Mouse (Mus musculus) left cerebral cortex, adult 18-20 months (tissue): Measurements from ENCODE around the gene Ceacam9. TPM values are rescaled to one million over a fixed set of nuclear protein-coding genes. Genes with fewer than 3 reads are reported as not detected.
A peak's percentile ranks its signal among the peaks of the same experiment; 100 is the strongest.

ENCODE experiments used
- DNase-seq, 2 experiments: peaks; one replicate each; pipeline ENCODE4 v3.0.0; 2021 to 2022; ENCODE audit warnings: low spot score in 2 of 2, mixed read lengths in 1 of 2
- total RNA-seq, 2 experiments: library from RNA; stranded (reverse); gene quantifications; 2 replicates each; pipeline ENCODE4 v1.2.3; 2021

The Ceacam9 gene
- total RNA-seq, 2 experiments from 2014 or later: 0.40 TPM; not detected in 1

DNA sequence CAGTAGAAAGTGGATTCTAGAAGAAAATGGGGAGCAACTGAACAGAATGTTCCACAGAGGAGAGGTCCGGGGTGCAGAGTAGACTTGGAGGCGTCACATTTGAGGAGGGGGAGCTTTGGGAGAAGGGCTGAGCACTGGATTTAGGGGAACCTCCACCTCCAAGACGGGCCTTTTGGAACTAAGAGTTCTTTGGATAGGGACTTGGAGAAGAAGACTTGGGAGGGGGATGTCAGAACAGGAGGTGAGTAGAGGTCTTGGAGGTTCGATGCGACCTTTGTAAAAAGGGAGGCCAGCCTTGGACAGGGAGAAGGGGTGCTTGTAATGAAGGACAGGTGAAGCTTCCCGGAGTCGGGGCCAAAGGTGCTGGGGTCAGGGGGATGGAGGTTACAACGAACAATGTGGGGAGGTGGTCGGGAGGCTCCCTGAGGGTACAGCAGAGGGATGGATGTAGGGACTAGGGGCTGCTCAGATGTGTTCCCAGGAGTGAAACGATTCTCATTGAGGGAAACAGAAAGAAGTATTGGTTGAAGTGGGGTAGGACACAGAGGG lies 17.4 kb downstream of the Ceacam9 start:
- no peak for DNase-seq

GRCm38 (mm10) chr7:16745373-16745772 lies 23.6 kb downstream of the Ceacam9 start:
- DNase-seq: no peak

DNA sequence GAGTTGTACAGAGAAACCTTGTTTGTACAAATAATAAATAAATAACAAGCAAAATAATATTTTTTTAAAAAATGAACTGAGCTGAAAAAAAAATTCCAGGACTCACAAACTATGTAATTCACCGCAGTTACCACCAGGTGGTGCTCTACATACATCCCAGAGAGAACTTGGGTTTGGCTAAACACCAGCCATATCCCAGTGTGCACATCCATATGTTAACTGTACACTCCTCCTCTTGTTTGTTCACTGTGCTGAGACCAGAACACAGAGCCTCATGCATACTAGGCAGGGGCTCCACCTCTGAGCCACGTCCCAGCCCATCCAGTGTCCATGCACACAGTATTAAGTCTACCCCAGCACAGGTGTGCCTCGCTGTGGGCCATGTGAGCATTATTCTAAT lies 24.4 kb downstream of the Ceacam9 start:
- peak; percentile 39 to 63 for DNase-seq

DNA sequence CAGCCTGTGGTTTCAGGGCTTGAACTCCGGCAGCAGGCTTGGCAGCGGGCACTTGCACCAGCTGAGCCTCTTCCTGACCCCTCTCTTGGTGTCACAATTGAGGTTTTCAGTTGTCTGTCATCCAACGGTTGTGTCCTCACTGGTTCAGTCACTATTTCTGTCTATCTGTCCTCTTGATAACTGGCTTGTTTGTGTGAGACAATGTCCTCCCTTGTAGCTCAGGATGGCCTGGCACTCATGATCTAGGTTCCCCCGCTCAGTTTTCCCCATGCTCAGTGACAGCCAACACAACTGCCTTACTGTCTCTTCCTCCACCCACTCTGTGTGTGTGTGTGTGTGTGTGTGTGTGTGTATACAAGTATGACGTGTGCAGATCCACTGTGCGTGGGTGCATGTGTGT lies 25.9 kb downstream of the Ceacam9 start:
- no peak for DNase-seq

DNA sequence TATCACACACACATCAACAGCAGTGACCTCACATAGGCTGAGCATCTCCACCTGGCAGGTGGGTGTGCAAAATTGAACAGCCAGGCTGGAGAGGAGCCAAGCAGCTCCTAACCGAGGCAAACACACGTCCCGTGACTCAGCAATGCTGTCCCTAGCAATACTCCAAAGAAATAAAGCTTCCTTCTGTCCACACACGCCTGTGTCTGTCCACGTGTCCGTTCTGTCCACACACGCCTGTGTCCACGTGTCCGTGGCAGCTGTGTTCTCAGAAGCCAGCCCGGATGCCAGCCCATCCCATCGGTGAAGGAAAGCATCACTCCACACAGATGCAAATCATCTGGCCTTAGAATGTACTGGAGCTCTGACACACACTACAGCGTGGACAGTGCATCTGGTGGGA lies 30.3 kb downstream of the Ceacam9 start:
- peak in 1 of 2 experiments; percentile 13 for DNase-seq

- no peak for DNase-seq
These were observed 33.8 kb downstream of the Ceacam9 start for GRCm38 (mm10) chr7:16755362-16756017.

- DNase-seq: no peak
These were observed 37.3 kb downstream of the Ceacam9 start for GRCm38 (mm10) chr7:16758872-16759574.

GRCm38 (mm10) chr7:16760292-16760691 lies 38.6 kb downstream of the Ceacam9 start:
- no peak for DNase-seq

DNA sequence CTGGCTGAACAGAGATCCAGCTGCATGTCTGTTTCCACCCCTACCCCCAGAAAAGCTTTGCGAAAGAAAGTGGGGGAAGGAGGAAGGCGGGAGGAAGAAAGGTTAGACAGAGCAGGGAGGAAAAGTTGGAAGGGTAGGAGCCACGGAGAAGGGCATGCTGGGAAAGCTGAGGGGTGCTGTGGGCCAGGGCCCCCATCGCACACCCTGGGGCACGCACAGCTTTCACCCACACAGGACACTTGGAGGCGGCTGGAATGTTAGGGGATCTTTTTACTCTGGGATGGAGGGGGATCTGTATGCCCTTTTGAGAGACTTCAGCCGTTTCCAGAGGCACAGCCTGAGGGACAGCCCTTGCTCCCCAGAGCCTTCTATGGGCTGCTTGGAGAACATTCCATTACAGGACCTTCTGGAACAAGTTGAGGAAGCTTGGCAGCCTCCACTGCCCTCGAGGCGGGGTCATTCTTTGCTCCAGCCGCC lies 39.3 kb downstream of the Ceacam9 start:
- no peak for DNase-seq

- DNase-seq: no peak
These were observed 39.9 kb downstream of the Ceacam9 start for GRCm38 (mm10) chr7:16761630-16762029.

DNA sequence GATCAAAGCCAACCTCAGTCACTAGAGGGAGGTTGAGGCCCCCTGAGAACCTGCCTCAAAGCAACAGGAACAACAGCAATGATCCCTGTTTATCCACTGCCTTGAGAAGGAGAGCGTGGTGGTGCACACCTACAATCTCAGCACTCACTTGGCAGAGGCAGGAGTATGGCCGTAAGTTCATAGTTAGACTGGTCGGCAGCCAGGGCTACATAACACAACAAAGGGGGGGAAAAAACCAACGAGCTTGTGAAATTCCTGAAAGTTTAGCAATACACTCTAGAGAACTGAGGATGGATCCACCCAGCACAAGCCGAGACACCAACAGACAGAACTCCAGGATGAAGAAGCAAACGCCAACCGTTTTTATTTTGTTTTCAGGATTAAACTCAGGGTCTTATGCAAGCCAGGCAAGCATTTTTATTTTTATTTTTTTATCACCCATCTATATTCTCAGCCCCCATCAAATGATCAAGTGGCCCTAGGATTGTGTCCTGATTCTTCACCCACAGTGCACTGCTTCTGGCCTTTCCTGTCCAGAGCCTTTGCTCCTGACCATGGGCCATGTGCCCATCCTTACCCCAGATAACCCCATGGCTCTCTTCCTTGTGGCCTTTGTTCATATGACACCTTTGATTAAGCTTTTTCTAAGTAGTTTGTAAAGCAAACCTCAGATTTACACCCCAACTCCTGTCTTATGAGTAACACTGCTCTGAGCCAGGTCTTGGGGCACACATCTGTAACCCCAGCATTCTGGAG lies 41.9 kb downstream of the Ceacam9 start:
- DNase-seq: no peak

DNA sequence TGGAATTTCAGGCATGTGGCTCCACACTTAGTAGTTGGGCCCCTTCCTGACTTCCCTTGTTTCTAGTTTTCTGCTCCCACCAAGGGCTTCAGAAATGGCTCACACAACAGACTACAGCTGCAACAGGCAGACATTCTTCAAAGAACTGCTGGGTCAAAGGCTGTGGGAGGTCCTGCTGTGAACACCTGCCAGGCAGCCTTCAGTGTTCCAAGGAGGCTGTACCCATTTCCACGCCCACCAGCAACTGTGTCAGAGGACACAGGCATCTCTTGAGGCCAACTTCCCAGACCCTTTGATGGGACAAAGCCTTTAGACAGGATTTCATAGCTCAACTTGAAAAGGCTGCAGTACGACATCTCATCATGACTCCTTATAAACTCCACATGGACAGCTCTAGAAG lies 44.7 kb downstream of the Ceacam9 start:
- DNase-seq: no peak

Other genes with a start within 250 kb of the Ceacam9 start
- gene Npas1, start 244.2 kb upstream of the Ceacam9 start, total RNA-seq: 10 to 100 TPM; 10.0 to 11.9 TPM
- 100 to 1,000 TPM; 129 to 133 TPM for gene Arhgap35, start 106.9 kb upstream of the Ceacam9 start, total RNA-seq
- gene Ceacam15, start 46.2 kb upstream of the Ceacam9 start, total RNA-seq: not detected
- 100 to 1,000 TPM; 227 to 260 TPM for gene Ap2s1, start 16.5 kb downstream of the Ceacam9 start, total RNA-seq
- gene Slc1a5, start 59.4 kb downstream of the Ceacam9 start, total RNA-seq: 1 to 10 TPM; 2.9 to 4.2 TPM
- 100 to 1,000 TPM; 258 to 281 TPM for gene Strn4, start 94.0 kb downstream of the Ceacam9 start, total RNA-seq
- 10 to 100 TPM; 51.3 to 56.2 TPM for gene Fkrp, start 94.8 kb downstream of the Ceacam9 start, total RNA-seq
- 1 to 10 TPM; 5.6 to 7.8 TPM for gene Prkd2, start 121.0 kb downstream of the Ceacam9 start, total RNA-seq
- 100 to 1,000 TPM; 186 to 201 TPM for gene Dact3, start 153.4 kb downstream of the Ceacam9 start, total RNA-seq
- gene Gng8, start 169.9 kb downstream of the Ceacam9 start, total RNA-seq: 1 to 10 TPM; 2.9 to 3.4 TPM
- gene Ptgir, start 184.6 kb downstream of the Ceacam9 start, total RNA-seq: under 1 TPM in 1 of 2 experiments, not detected in 1; 0.12 TPM
- gene Calm3, start 202.2 kb downstream of the Ceacam9 start, total RNA-seq: 1,000 to 10,000 TPM; 1,746 to 1,798 TPM
- gene Pnmal2, start 222.8 kb downstream of the Ceacam9 start, total RNA-seq: 100 to 1,000 TPM; 291 to 326 TPM
- 100 to 1,000 TPM; 112 to 119 TPM for gene Pnmal1, start 237.8 kb downstream of the Ceacam9 start, total RNA-seq